Mouse (Mus musculus): ENCODE measurements at regions not wholly inside any gene's neighbourhood (a gene's known extent, or its start where the extent isn't known, plus 50 kb on each side); places are given as distances from the start of the nearest gene placed in this dataset.

DNA sequence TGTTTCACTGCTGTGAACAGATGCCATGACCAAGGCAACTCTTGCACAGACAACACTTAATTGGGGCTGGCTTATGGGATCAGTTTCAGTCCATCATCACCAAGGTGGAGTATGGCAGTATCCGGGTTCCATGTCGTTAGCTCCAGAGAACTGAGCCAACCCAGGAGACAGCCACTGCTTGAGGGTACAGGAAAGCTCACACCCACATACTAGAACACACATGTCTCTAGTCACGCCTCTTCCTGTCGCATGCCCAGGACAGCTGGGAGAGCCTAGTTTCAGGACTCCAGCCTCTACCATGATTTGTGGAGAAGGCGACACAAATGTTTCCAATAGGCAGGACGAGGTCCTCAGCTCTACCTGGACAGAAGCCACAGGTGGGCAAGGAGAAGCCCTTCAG is 55.2 kb upstream of the Thy1 start:
- TF ChIP-seq CTCF (IDR thresholded peaks at IDR 0.05; ENCODE audit: control insufficient read depth, insufficient read depth, insufficient read length) = no peak
- TF ChIP-seq USF1 (IDR thresholded peaks at IDR 0.05; ENCODE audit: low read depth) = no peak
- no peak for TF ChIP-seq MYOG (IDR thresholded peaks at IDR 0.05; ENCODE audit: control insufficient read depth, extremely low read depth, insufficient read length)
